Mouse (Mus musculus) WW6 (cell line): Measurements from ENCODE around the gene Tmc6.

ENCODE experiments used
- DNase-seq: peaks from one replicate; pipeline ENCODE4 v3.0.0-alpha.2; 2013; ENCODE audit warnings: low read depth, low spot score

Tmc6 gene

DNA sequence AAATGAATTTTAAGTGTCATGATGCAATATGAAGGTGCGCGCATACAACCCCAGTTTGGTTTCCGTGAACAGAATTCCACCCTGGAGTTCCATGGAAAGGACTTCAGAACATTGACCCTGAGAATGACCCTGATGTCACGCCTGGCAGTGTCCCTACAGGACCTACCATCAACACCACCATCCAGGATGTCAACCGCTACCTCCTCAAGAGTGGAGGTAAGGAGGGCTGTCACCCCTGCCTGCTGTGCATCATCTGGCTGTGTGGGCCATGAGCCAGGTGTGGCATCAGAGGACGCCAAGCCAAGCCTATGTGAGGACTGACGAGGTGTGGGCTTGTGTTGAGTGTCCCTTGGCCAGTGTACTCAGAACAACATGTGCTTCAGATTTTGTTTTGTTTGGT is 26.1 kb downstream of the Tmc6 start:
- DNase-seq: no peak

GRCm38 (mm10) chr11:117751544-117751943 is 30.5 kb downstream of the Tmc6 start:
- no peak for DNase-seq

GRCm38 (mm10) chr11:117749414-117749813 is 32.6 kb downstream of the Tmc6 start:
- DNase-seq: no peak

GRCm38 (mm10) chr11:117748628-117749027 is 33.4 kb downstream of the Tmc6 start:
- DNase-seq: no peak

GRCm38 (mm10) chr11:117743454-117744030 is 38.5 kb downstream of the Tmc6 start:
- no peak for DNase-seq

DNA sequence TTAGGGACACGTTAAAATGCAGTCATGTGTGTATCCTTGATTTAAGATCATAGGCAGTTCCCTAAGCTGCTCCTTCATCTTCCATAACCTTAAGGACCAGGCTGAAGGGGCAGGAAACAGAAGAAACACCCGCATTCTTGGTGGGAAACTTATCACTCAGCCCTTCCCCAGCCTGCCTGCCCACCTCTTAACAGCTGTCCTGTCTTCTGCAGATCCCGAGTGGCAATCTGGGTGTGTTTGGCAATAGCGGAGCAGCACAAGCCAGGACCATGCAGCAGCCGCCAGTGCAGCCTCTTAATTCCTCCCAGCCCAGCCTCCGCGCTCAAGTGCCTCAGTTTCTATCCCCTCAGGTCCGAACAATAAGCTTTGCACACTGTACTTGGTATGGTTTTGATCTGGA is 39.3 kb downstream of the Tmc6 start:
- DNase-seq: no peak

- DNase-seq: no peak
Measured at GRCm38 (mm10) chr11:117742243-117742642, 39.8 kb downstream of the Tmc6 start.

DNA sequence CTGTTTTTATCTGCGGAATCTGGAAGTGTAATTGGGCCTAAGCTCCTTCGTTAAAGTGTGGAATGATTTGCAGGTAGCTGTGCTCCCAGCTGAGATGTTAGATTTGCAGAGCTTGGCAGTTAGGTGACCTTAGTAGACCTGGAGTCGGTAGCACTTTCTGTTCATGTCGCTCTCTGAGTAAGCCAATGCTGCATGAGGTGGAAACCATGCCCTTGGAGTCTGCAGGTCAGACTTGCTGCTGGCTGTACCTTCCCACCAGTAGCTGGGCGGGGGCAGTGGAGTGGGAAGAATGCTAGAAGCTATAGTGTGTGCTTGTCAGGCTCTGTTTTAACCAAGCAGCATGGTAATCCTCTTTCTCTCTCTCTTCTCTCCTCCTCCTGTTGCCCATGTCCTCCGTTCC is 40.9 kb downstream of the Tmc6 start:
- no peak for DNase-seq

- no peak for DNase-seq
Measured at GRCm38 (mm10) chr11:117738123-117738522, 43.9 kb downstream of the Tmc6 start.

DNA sequence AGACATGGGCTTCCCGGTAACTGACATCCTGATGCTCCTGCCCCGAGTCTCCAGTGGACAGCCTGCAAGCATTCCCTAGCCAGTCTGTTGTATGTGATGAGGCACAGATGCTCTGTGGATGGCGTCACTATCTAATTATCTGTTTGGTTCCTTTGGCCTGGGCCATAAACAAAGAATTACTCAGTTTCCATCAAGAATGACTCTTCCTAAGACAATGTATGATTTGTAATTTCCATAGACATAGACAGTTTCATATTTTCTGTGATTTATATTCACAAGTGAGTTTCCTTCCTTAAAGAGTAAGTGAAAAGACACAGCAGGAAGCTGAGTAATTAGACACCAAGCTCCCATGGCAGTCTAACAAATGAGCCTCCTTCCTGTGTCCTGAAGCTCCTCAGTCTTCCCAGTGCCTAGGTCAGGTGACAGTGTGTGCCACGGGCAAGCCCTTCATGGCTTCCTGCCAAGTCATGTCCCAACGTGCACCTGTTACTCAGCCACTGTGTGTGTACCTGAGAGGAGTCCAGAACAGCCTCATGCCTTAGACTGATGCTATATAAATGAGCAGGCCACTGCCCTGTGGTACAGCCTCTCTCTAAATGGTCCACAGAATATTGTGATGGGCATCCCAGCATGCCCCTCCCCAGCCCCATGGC is 45.8 kb downstream of the Tmc6 start:
- no peak for DNase-seq

DNA sequence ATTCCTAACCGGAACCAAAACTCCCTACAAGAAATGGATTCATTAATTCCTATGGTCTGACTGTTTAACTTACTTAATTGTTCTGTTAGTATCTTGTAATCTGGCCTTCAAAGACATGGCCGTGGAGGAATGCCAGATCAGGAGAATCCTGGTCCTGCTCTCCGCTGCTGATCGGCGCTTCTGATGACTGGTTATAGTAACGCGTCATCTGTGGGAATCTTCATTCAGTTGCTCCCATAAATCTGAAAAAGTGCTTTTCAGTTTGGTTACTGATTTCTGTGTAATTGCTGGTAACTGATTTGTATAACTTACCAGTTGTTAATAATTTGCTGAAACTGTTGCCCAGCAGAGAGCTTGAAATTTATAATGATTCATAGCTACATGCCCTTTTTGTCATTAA is 50.5 kb downstream of the Tmc6 start:
- DNase-seq: no peak

DNA sequence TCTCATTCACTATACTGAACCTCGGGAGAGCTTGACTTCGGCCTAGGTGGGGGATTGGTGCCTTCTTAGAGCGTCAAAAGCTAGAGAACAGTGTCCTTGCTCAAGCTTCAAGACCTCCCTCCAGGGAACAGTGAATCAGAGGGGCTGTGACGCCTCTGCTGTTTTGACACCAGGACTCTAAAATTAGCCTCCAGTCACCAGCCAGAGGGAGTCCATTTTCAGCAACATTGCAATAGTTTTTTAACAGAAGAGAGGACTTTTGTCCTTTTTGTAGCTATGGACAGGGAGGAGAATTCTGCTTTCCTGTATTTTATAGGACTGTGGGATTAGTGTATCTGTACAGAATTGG is 51.5 kb downstream of the Tmc6 start:
- DNase-seq: no peak

GRCm38 (mm10) chr11:117729798-117730489 is 52.1 kb downstream of the Tmc6 start:
- no peak for DNase-seq

DNA sequence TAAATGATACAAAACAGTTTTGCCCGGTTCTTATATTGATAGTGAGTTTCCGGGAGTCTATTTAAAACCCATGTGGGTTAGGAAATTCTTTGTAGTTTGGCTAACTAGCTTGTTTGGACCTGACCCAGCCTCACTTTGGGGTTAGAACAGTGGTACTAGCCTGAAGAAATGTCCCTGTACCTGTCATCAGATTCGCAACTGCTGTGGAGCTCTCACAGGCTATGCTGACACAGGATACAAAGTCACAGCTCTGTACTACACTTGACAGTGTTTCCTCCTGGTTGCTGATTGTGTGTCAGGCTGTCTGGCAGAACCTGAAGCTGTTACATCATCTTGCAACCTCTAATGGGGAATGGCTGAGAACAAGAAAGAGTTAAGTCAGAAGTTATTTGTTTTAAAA is 52.7 kb downstream of the Tmc6 start:
- no peak for DNase-seq

DNA sequence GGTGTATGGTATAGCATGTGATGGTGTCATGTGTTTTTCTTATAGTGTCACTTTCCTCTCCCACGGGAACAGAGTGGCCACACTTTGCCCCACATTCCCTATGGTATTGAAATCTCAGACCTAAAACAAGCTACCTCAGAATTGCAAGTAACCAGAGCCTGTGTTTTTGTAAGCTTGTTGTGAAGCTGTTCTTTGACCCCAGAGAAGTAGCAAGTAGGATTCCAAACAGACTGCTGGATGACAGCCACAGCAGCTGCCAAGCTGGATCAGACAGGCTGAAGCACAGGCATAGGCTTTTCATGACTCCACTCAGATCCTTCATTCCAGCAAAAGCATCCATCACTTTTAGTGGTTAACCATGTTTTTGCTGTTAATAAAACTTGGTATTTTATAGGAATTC is 53.2 kb downstream of the Tmc6 start:
- no peak for DNase-seq

GRCm38 (mm10) chr11:117728245-117728644 is 53.8 kb downstream of the Tmc6 start:
- no peak for DNase-seq

GRCm38 (mm10) chr11:117727031-117727430 is 55.0 kb downstream of the Tmc6 start:
- no peak for DNase-seq

GRCm38 (mm10) chr11:117724604-117725301 is 57.2 kb downstream of the Tmc6 start:
- DNase-seq: no peak

DNA sequence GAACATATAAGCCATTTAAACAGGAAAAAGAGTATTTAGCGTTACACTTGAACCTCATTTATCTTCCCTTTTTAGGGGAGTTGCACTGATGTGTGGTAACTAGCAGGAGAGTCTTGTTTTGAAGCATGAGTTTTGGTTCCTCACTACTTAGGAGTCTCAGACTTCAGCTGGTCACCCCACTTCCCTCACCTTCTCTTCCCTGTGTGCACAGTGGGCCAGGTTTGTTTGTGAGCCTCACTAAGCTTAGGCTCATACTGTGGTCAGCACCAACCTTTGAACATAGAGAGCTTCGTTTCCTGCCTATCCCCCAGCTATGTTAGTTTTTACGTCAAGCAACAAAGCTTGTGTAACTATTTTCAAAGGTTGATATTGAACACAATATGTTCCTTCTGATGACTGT is 63.2 kb downstream of the Tmc6 start:
- DNase-seq: no peak
